Mouse (Mus musculus): ENCODE measurements around the gene Capn13. TPM values are rescaled to one million over a fixed set of nuclear protein-coding genes. Genes with fewer than 3 reads are reported as not detected.
"Not testable (repeated sequence)": the region's sequence is repeated elsewhere in the genome, so short reads cannot be mapped to it uniquely, and the experiment has no call there.

Capn13 gene
- polyA plus RNA-seq, 1 experiment = 7.6 TPM

- DNase-seq (ENCODE audit: low read depth, low spot score) = no peak
- 68% methylated on average over 3 of the region's 3 CpGs for WGBS
These were observed 107.4 kb downstream of the Capn13 start for GRCm38 (mm10) chr17:73293237-73293636.

- 54% methylated on average over 2 of the region's 2 CpGs for WGBS
- DNase-seq (ENCODE audit: low read depth, low spot score) = no peak
These were observed 116.4 kb downstream of the Capn13 start for GRCm38 (mm10) chr17:73284301-73284700.

GRCm38 (mm10) chr17:73282702-73283101 lies 118.0 kb downstream of the Capn13 start:
- 25% methylated on average over 6 of the region's 6 CpGs for WGBS
- not testable (repeated sequence) for DNase-seq (ENCODE audit: low read depth, low spot score)

- 86% methylated on average over 4 of the region's 4 CpGs for WGBS
These were observed 122.9 kb downstream of the Capn13 start for GRCm38 (mm10) chr17:73277770-73278169.

GRCm38 (mm10) chr17:73275066-73275465 lies 125.6 kb downstream of the Capn13 start:
- 88% methylated on average over 10 of the region's 10 CpGs for WGBS
- DNase-seq (ENCODE audit: low read depth, low spot score) = no peak

More at GRCm38 (mm10) chr17:73277770-73278169, 122.9 kb downstream of the Capn13 start:
- no peak for DNase-seq (ENCODE audit: low read depth, low spot score)

GRCm38 (mm10) chr17:73273809-73274208 lies 126.9 kb downstream of the Capn13 start:
- no peak for DNase-seq (ENCODE audit: low read depth, low spot score)
- 68% methylated on average over 7 of the region's 7 CpGs for WGBS

GRCm38 (mm10) chr17:73271797-73272600 lies 128.7 kb downstream of the Capn13 start:
- DNase-seq (ENCODE audit: low read depth, low spot score) = no peak
- WGBS = 92% methylated on average over 7 of the region's 7 CpGs

- 60% methylated on average over 15 of the region's 15 CpGs for WGBS
- DNase-seq (ENCODE audit: low read depth, low spot score) = no peak
These were observed 129.5 kb downstream of the Capn13 start for GRCm38 (mm10) chr17:73270871-73271796.

GRCm38 (mm10) chr17:73263077-73263501 lies 137.6 kb downstream of the Capn13 start:
- 28% methylated on average over 8 of the region's 8 CpGs for WGBS
- no peak for DNase-seq (ENCODE audit: low read depth, low spot score)

- DNase-seq (ENCODE audit: low read depth, low spot score) = no peak
- 91% methylated on average over 2 of the region's 2 CpGs for WGBS
These were observed 138.1 kb downstream of the Capn13 start for GRCm38 (mm10) chr17:73262558-73262957.

GRCm38 (mm10) chr17:73259258-73259657 lies 141.4 kb downstream of the Capn13 start:
- WGBS = 84% methylated on average over 5 of the region's 5 CpGs
- not testable (repeated sequence) for DNase-seq (ENCODE audit: low read depth, low spot score)

GRCm38 (mm10) chr17:73258620-73259019 lies 142.0 kb downstream of the Capn13 start:
- peak; percentile 57 for DNase-seq (ENCODE audit: low read depth, low spot score)
- 4% methylated on average over 12 of the region's 12 CpGs for WGBS

All from large intestine, adult 2 months (tissue).